ENCODE assay signal across 10 mouse cellular contexts in the genomic region with DNA sequence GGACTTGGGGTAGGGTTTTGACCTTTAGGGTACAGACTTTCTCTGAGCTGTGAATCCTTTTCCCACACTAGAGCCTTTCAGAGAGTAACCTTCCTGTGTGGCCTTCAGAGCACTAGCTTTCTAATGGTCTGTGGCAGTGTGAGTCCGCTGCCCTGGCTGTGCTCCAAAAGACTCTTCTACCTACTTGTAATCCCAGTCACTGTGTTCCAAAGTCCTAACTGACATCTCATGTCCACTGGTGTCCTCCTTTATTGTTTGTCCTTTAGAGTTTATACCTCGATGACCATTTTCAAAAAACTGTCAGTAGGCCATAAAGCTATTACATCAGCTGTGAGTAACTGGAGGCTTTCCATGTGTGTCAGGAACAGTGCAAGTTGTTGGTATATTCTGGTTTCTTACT. TPM values are rescaled to one million over a fixed set of nuclear protein-coding genes. Genes with fewer than 3 reads are reported as not detected.
A peak's percentile ranks its signal among the peaks of the same experiment; 100 is the strongest.
DNase-seq lines count a peak whose midpoint lies in the region; ATAC-seq and TF ChIP-seq lines count a peak whose summit lies in the region.
"Had no signal": no experiment of that assay in that cellular context is flagged by ENCODE, and none has a peak within 500 bp of the region (broad histone marks: within the 10 kb centered on the region; RNA-seq: fewer than 3 reads in every experiment).

No protein-coding gene starts in this region.

- peaks cover 61% of the 10 kb centered on the region for H3K36me3 ChIP-seq in heart, adult 2 months (ENCODE audit: control insufficient read depth, insufficient read depth, low read length)
- H3K36me3 ChIP-seq in heart, embryonic 11.5 days (ENCODE audit: control insufficient read depth, insufficient read depth, low read length): peaks cover 7% of the 10 kb centered on the region
- peaks cover 25% of the 10 kb centered on the region for H3K36me3 ChIP-seq in heart, embryonic 13.5 days
- H3K36me3 ChIP-seq in stomach, embryonic 15.5 days: 0 out of 2 replicates have a peak, but pooled peaks cover 9% of the 10 kb centered on the region

- H3K4me3 ChIP-seq in heart, adult 2 months: no peak overlapping the region
- H3K4me3 ChIP-seq in heart, embryonic 11.5 days (ENCODE audit: low read depth, low read length): no peak overlapping the region
- H3K4me3 ChIP-seq in heart, embryonic 13.5 days: no peak overlapping the region
- H3K4me3 ChIP-seq in stomach, embryonic 15.5 days (replicated peaks): no peak overlapping the region
- H3K4me3 ChIP-seq: neural tube, embryonic 12.5 days had no signal

- H3K79me2 ChIP-seq in heart, adult 2 months (replicated peaks; ENCODE audit: control insufficient read depth, insufficient read depth, low read length): peaks cover 5% of the 10 kb centered on the region; the same call in 1 of the 2 replicates

- peaks cover 29% of the 10 kb centered on the region for H3K4me1 ChIP-seq in heart, adult 2 months (ENCODE audit: control insufficient read depth, insufficient read depth, low read length)
- peaks cover 45% of the 10 kb centered on the region for H3K4me1 ChIP-seq in heart, embryonic 11.5 days (ENCODE audit: control insufficient read depth, insufficient read depth, low read length)
- H3K4me1 ChIP-seq in heart, embryonic 13.5 days: peaks cover 65% of the 10 kb centered on the region
- H3K4me1 ChIP-seq in stomach, embryonic 15.5 days: peaks cover 20% of the 10 kb centered on the region

- TF ChIP-seq EP300 in heart, adult 2 months (IDR thresholded peaks at IDR 0.05; ENCODE audit: insufficient read depth, low read depth, low read length): no peak

- DNase-seq in heart, adult 2 months: no peak
- peak; percentile 43 for DNase-seq in retina, postnatal 1 day
- no peak for DNase-seq in retina, embryonic 14.5 days (ENCODE audit: low spot score)
- DNase-seq in layer of hippocampus, postnatal 25 days (ENCODE audit: extremely low spot score in 1 of 2, low spot score in 1 of 2): no peak
- DNase-seq in ovary, postnatal 36 days (ENCODE audit: low spot score): no peak

- H3K4me2 ChIP-seq in heart, embryonic 11.5 days: no peak overlapping the region
- no peak overlapping the region for H3K4me2 ChIP-seq in heart, embryonic 13.5 days
- H3K4me2 ChIP-seq in stomach, embryonic 15.5 days: no peak overlapping the region
- H3K4me2 ChIP-seq: neural tube, embryonic 12.5 days had no signal

- H3K27me3 ChIP-seq in heart, adult 2 months (ENCODE audit: control insufficient read depth, insufficient read depth, low read length): no peaks in the 10 kb centered on the region
- no peaks in the 10 kb centered on the region for H3K27me3 ChIP-seq in heart, embryonic 11.5 days (ENCODE audit: control insufficient read depth, insufficient read depth, low read length)
- no peaks in the 10 kb centered on the region for H3K27me3 ChIP-seq in heart, embryonic 13.5 days (replicated peaks)
- H3K27me3 ChIP-seq in stomach, embryonic 15.5 days (replicated peaks): no peaks in the 10 kb centered on the region
- H3K27me3 ChIP-seq: neural tube, embryonic 12.5 days had no signal

- ATAC-seq in heart, embryonic 11.5 days (replicated peaks; ENCODE audit: insufficient number of reproducible peaks, low FRiP score, low TSS enrichment): no peak
- no peak for ATAC-seq in heart, embryonic 13.5 days (ENCODE audit: extremely low read depth, insufficient number of reproducible peaks, low FRiP score, low TSS enrichment)
- ATAC-seq in stomach, embryonic 15.5 days (ENCODE audit: insufficient read depth, low FRiP score, low read depth): no peak
- ATAC-seq: inflammation-experienced regulatory T-cells, adult 6 months had no signal

- TF ChIP-seq CTCF in heart, adult 2 months (IDR thresholded peaks at IDR 0.05): no peak

- no peaks in the 10 kb centered on the region for H3K9me3 ChIP-seq in heart, embryonic 11.5 days (replicated peaks; ENCODE audit: control insufficient read depth, low read length)
- H3K9me3 ChIP-seq in heart, embryonic 13.5 days: no peaks in the 10 kb centered on the region
- H3K9me3 ChIP-seq in stomach, embryonic 15.5 days: no peaks in the 10 kb centered on the region
- H3K9me3 ChIP-seq: neural tube, embryonic 12.5 days had no signal

- intact Hi-C loops in heart, adult 2 months (cut with DNase I): loop anchor here (2.0 kb wide), 1 partner anchor 42 kb away; no protein-coding TSS in a partner anchor

- peak overlapping the region; percentile 24; the same call in 1 of the 2 replicates for H3K27ac ChIP-seq in heart, adult 2 months
- H3K27ac ChIP-seq in heart, embryonic 11.5 days (ENCODE audit: low read depth, low read length): no peak overlapping the region
- H3K27ac ChIP-seq in heart, embryonic 13.5 days (replicated peaks): peak overlapping the region; percentile 31
- H3K27ac ChIP-seq in stomach, embryonic 15.5 days: 0 out of 2 replicates have a peak overlapping the region, but pooled peaks have one; percentile 2
- H3K27ac ChIP-seq: neural tube, embryonic 12.5 days had no signal

- H3K9ac ChIP-seq in heart, adult 2 months (ENCODE audit: low read depth, low read length): no peak overlapping the region
- H3K9ac ChIP-seq in heart, embryonic 11.5 days (ENCODE audit: low read depth, low read length): no peak overlapping the region
- H3K9ac ChIP-seq in heart, embryonic 13.5 days: no peak overlapping the region
- H3K9ac ChIP-seq in stomach, embryonic 15.5 days: no peak overlapping the region
- H3K9ac ChIP-seq: neural tube, embryonic 12.5 days had no signal

- 59% methylated on average over 2 of the region's 2 CpGs for WGBS in heart, adult 2 months
- WGBS in heart, embryonic 11.5 days (ENCODE audit: insufficient replicate concordance): 88% methylated on average over 2 of the region's 2 CpGs
- 73% methylated on average over 2 of the region's 2 CpGs for WGBS in heart, embryonic 13.5 days
- 82% methylated on average over 2 of the region's 2 CpGs for WGBS in stomach, embryonic 15.5 days

- no peak for TF ChIP-seq POLR2A in heart, adult 2 months (IDR thresholded peaks at IDR 0.05; ENCODE audit: insufficient read depth, low read depth, low read length)

RNA-seq across cellular contexts. Expression of a gene that starts 44.0 kb away (rescaled TPM):
- total RNA-seq in heart, adult 2 months (2021): 100 to 1,000 TPM; 132 to 142 TPM
- 77.1 and 81.6 TPM in 2 replicates for polyA plus RNA-seq in heart, adult 2 months (2012; rRNA removed)
- 51.1 and 54.2 TPM in 2 replicates for polyA plus RNA-seq in heart, embryonic 11.5 days (2014; fragmentation: Nextera tagmentation; extraction: Ambion mirVana)
- polyA plus RNA-seq in heart, embryonic 13.5 days (2015; fragmentation: Nextera tagmentation; extraction: Ambion mirVana): 25.0 and 26.7 TPM in 2 replicates
- polyA plus RNA-seq in stomach, embryonic 15.5 days (2015; fragmentation: Nextera tagmentation; extraction: Ambion mirVana): 75.3 and 78.2 TPM in 2 replicates
- 100 to 1,000 TPM; 267 to 302 TPM for total RNA-seq in layer of hippocampus, postnatal 25 days (2021)
